Mouse (Mus musculus): Measurements from ENCODE around the gene Samm50. TPM values are rescaled to one million over a fixed set of nuclear protein-coding genes. Genes with fewer than 3 reads are reported as not detected.

Samm50 gene
- total RNA-seq, 2 experiments from 2014 or later: 102 to 117 TPM

Small RNA genes within 50 kb of the gene (microRNA-seq; reads per million reads assigned to microRNA genes)
- gene Mir6392: 0 reads per million in 2 experiments

Other genes starting within 250 kb of the Samm50 start
- 10 to 100 TPM; 12.3 to 14.1 TPM for gene Efcab6, start 126.9 kb upstream of the Samm50 start, total RNA-seq (2021)
- 100 to 1,000 TPM; 449 to 474 TPM for gene Sult4a1, start 86.5 kb upstream of the Samm50 start, total RNA-seq (2021)
- gene Pnpla5, start 69.1 kb upstream of the Samm50 start, total RNA-seq (2021): not detected
- 10 to 100 TPM in 1 of 2 experiments, 1 to 10 TPM in 1; 7.9 to 13.6 TPM for gene Pnpla3, start 24.4 kb upstream of the Samm50 start, total RNA-seq (2021)
- gene Parvb, start 39.8 kb downstream of the Samm50 start, total RNA-seq (2021): 10 to 100 TPM; 14.7 to 24.5 TPM
- 10 to 100 TPM; 12.5 to 14.9 TPM for gene Parvg, start 131.8 kb downstream of the Samm50 start, total RNA-seq (2021)

Data from left cerebral cortex, adult 18-20 months (tissue).